Mouse (Mus musculus) C2C12 (cell line): ENCODE measurements around the gene Mcemp1.

Source experiments
- CEBPB ChIP-seq: IDR thresholded peaks from one replicate; pipeline ENCODE4 v1.6.1; 2011; ENCODE audit warnings: low read depth, mild to moderate bottlenecking, control low read depth, moderate library complexity
- CTCF ChIP-seq: IDR thresholded peaks from one replicate; pipeline ENCODE4 v1.5.1; 2011; ENCODE audit not compliant: control insufficient read depth, insufficient read depth, insufficient read length
- MAX ChIP-seq: IDR thresholded peaks from one replicate; pipeline ENCODE4 v1.6.1; 2011; ENCODE audit warnings: mild to moderate bottlenecking, control low read depth
- MYOG ChIP-seq: IDR thresholded peaks from one replicate; pipeline ENCODE4 v1.6.1; 2011; ENCODE audit not compliant: control insufficient read depth, insufficient read length; ENCODE audit errors: extremely low read depth
- USF1 ChIP-seq: IDR thresholded peaks from one replicate; pipeline ENCODE4 v1.6.1; 2011; ENCODE audit warnings: low read depth, mild to moderate bottlenecking, control low read depth, moderate library complexity

DNA sequence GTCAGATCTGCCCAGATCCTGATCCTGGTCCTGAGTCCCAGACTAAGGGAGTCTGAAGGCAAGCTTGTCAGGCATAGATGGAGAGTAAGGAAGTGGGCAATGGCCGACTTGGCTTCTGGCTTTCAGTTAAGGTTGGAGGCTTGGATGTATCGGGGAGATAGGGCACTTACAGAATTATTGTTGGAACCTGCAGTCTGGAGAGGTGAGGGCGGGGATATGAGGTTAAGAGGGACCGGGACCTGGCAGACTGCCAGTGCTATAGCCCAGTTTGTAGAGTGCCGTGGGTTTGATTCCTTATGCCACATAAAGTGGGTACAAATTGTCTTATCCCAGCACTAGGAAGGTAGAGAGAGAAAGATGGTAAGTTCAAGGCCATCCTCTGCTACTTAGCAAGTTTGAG, 14.1 kb downstream of the Mcemp1 start:
- TF ChIP-seq CTCF (no peak), MAX (no peak), USF1 (no peak), MYOG (no peak), CEBPB (no peak)
